Mouse (Mus musculus) embryonic fibroblast, embryonic 13.5 days (primary cell): ENCODE results near the gene Eif4g3.
"Not testable (repeated sequence)": the region's sequence is repeated elsewhere in the genome, so short reads cannot be mapped to it uniquely, and the experiment has no call there.

Experiments
- CTCF ChIP-seq: IDR thresholded peaks from 2 replicates; pipeline ENCODE4 v1.5.1; 2011; ENCODE audit warnings: mild to moderate bottlenecking, control low read depth, low read length, moderate library complexity, borderline replicate concordance; ENCODE audit not compliant: insufficient read depth
- POLR2A ChIP-seq: IDR thresholded peaks from 2 replicates; pipeline ENCODE4 v1.6.1; 2011; ENCODE audit warnings: low read depth, mild to moderate bottlenecking, control low read depth, low read length, moderate library complexity

- TF ChIP-seq CTCF, POLR2A: not testable (repeated sequence)
Observed at GRCm38 (mm10) chr4:137970623-137971199, 22.1 kb upstream of the Eif4g3 start.
